Mouse (Mus musculus): ENCODE results near the gene A830018L16Rik. TPM values are rescaled to one million over a fixed set of nuclear protein-coding genes. Genes with fewer than 3 reads are reported as not detected.
"Not testable (repeated sequence)": the region's sequence is repeated elsewhere in the genome, so short reads cannot be mapped to it uniquely, and the experiment has no call there.

A830018L16Rik gene
- total RNA-seq (2017): 0.12 TPM in 1 of 2 replicates, not detected in the other

GRCm38 (mm10) chr1:11413894-11414556 is at the start of gene A830018L16Rik:
A830018L16Rik (plus strand) TSS chr1:11414105.
- no peak for ATAC-seq (ENCODE audit: extremely low read depth, insufficient number of reproducible peaks, low FRiP score, poor library complexity, severe bottlenecking)

- ATAC-seq (ENCODE audit: extremely low read depth, insufficient number of reproducible peaks, low FRiP score, poor library complexity, severe bottlenecking): no peak
These were observed 28.1 kb upstream of the A830018L16Rik start for GRCm38 (mm10) chr1:11385846-11386245.

GRCm38 (mm10) chr1:11395408-11395807 is 18.5 kb upstream of the A830018L16Rik start:
- no peak for ATAC-seq (ENCODE audit: extremely low read depth, insufficient number of reproducible peaks, low FRiP score, poor library complexity, severe bottlenecking)

GRCm38 (mm10) chr1:11395996-11396736 is 17.7 kb upstream of the A830018L16Rik start:
- no peak for ATAC-seq (ENCODE audit: extremely low read depth, insufficient number of reproducible peaks, low FRiP score, poor library complexity, severe bottlenecking)

- ATAC-seq (ENCODE audit: extremely low read depth, insufficient number of reproducible peaks, low FRiP score, poor library complexity, severe bottlenecking): no peak
These were observed 12.7 kb upstream of the A830018L16Rik start for GRCm38 (mm10) chr1:11401159-11401558.

GRCm38 (mm10) chr1:11405527-11405926 is 8.4 kb upstream of the A830018L16Rik start:
- no peak for ATAC-seq (ENCODE audit: extremely low read depth, insufficient number of reproducible peaks, low FRiP score, poor library complexity, severe bottlenecking)

GRCm38 (mm10) chr1:11406026-11406425 is 7.9 kb upstream of the A830018L16Rik start:
- no peak for ATAC-seq (ENCODE audit: extremely low read depth, insufficient number of reproducible peaks, low FRiP score, poor library complexity, severe bottlenecking)

- no peak for ATAC-seq (ENCODE audit: extremely low read depth, insufficient number of reproducible peaks, low FRiP score, poor library complexity, severe bottlenecking)
These were observed 655 bp downstream of the A830018L16Rik start for GRCm38 (mm10) chr1:11414560-11414959.

- ATAC-seq (ENCODE audit: extremely low read depth, insufficient number of reproducible peaks, low FRiP score, poor library complexity, severe bottlenecking): no peak
These were observed 13.4 kb downstream of the A830018L16Rik start for GRCm38 (mm10) chr1:11427310-11427709.

GRCm38 (mm10) chr1:11458353-11458752 is 44.4 kb downstream of the A830018L16Rik start:
- no peak for ATAC-seq (ENCODE audit: extremely low read depth, insufficient number of reproducible peaks, low FRiP score, poor library complexity, severe bottlenecking)

GRCm38 (mm10) chr1:11466325-11466724 is 52.4 kb downstream of the A830018L16Rik start:
- no peak for ATAC-seq (ENCODE audit: extremely low read depth, insufficient number of reproducible peaks, low FRiP score, poor library complexity, severe bottlenecking)

GRCm38 (mm10) chr1:11467065-11467643 is 53.2 kb downstream of the A830018L16Rik start:
- ATAC-seq (ENCODE audit: extremely low read depth, insufficient number of reproducible peaks, low FRiP score, poor library complexity, severe bottlenecking): no peak

- ATAC-seq (ENCODE audit: extremely low read depth, insufficient number of reproducible peaks, low FRiP score, poor library complexity, severe bottlenecking): no peak
These were observed 79.0 kb downstream of the A830018L16Rik start for GRCm38 (mm10) chr1:11492936-11493335.

- ATAC-seq (ENCODE audit: extremely low read depth, insufficient number of reproducible peaks, low FRiP score, poor library complexity, severe bottlenecking): no peak
These were observed 87.7 kb downstream of the A830018L16Rik start for GRCm38 (mm10) chr1:11501556-11501955.

- not testable (repeated sequence) for ATAC-seq (ENCODE audit: extremely low read depth, insufficient number of reproducible peaks, low FRiP score, poor library complexity, severe bottlenecking)
These were observed 135.9 kb downstream of the A830018L16Rik start for GRCm38 (mm10) chr1:11549810-11550209.

- ATAC-seq (ENCODE audit: extremely low read depth, insufficient number of reproducible peaks, low FRiP score, poor library complexity, severe bottlenecking): no peak
These were observed 151.4 kb downstream of the A830018L16Rik start for GRCm38 (mm10) chr1:11565309-11565708.

- no peak for ATAC-seq (ENCODE audit: extremely low read depth, insufficient number of reproducible peaks, low FRiP score, poor library complexity, severe bottlenecking)
These were observed 152.8 kb downstream of the A830018L16Rik start for GRCm38 (mm10) chr1:11566730-11567129.

GRCm38 (mm10) chr1:11567300-11567885 is 153.5 kb downstream of the A830018L16Rik start:
- no peak for ATAC-seq (ENCODE audit: extremely low read depth, insufficient number of reproducible peaks, low FRiP score, poor library complexity, severe bottlenecking)

- no peak for ATAC-seq (ENCODE audit: extremely low read depth, insufficient number of reproducible peaks, low FRiP score, poor library complexity, severe bottlenecking)
These were observed 156.4 kb downstream of the A830018L16Rik start for GRCm38 (mm10) chr1:11570274-11570673.

- no peak for ATAC-seq (ENCODE audit: extremely low read depth, insufficient number of reproducible peaks, low FRiP score, poor library complexity, severe bottlenecking)
These were observed 159.6 kb downstream of the A830018L16Rik start for GRCm38 (mm10) chr1:11573462-11573861.

Measured in neutrophil, adult 5-6 weeks (primary cell).